Mouse (Mus musculus) erythroblast, embryonic 14.5 days (primary cell): ENCODE measurements around the gene Plekhg3.

Source experiments
- GATA1 ChIP-seq: IDR thresholded peaks from 2 replicates; pipeline ENCODE4 v1.6.1; 2012; ENCODE audit warnings: low read length, inconsistent platforms, mixed read lengths
- TAL1 ChIP-seq: IDR thresholded peaks from 3 replicates; pipeline ENCODE4 v1.6.1; 2012; ENCODE audit warnings: low read length, inconsistent platforms, mixed read lengths

- TF ChIP-seq TAL1: no peak
- 0 out of 2 replicates have a peak, but pooled peaks have one; percentile 0 for TF ChIP-seq GATA1
These were observed 7.0 kb upstream of the Plekhg3 start for GRCm38 (mm10) chr12:76523654-76524053.
